Mouse (Mus musculus) liver, postnatal 0 days (tissue): ENCODE data around the gene Slc2a12.

Experiments
- CTCF ChIP-seq: sonication (generic); IDR thresholded peaks from 2 replicates; pipeline ENCODE4 v1.5.1; 2016; ENCODE audit warnings: antibody characterized with exemption, low read depth
- EP300 ChIP-seq: IDR thresholded peaks from 2 replicates; pipeline ENCODE4 v1.6.1; 2016; ENCODE audit warnings: antibody characterized with exemption, low read depth, mild to moderate bottlenecking

DNA sequence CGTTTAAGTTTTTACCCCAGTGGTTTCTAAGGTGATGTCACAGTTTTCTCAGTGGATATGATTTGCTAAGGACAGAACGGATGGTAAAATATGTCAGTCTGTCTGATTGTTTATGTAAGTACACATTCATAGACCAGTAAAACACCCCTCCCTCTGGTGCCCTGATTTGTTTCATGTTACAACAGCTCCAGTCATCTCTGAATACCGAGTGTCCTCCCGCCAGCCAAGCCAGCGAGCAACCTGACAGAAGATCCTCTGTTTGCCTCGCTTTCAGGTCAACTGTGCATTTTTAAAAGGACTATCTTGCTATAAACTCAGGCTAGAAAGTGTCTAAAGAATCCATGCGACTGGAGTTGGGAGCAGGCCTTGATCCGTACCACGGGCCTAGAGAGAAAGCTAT lies 640 bp upstream of the Slc2a12 start:
- TF ChIP-seq CTCF = no peak
- no peak for TF ChIP-seq EP300
